Mouse (Mus musculus): Measurements from ENCODE around the gene Prkcz.
"Not testable (repeated sequence)": the region's sequence is repeated elsewhere in the genome, so short reads cannot be mapped to it uniquely, and the experiment has no call there.

Prkcz gene

GRCm38 (mm10) chr4:155357601-155358000 lies 3.6 kb downstream of the Prkcz start:
- DNase-seq: no peak

GRCm38 (mm10) chr4:155356354-155356753 lies 4.8 kb downstream of the Prkcz start:
- DNase-seq: no peak

GRCm38 (mm10) chr4:155354546-155354945 lies 6.6 kb downstream of the Prkcz start:
- DNase-seq: no peak

- DNase-seq: no peak
Observed at GRCm38 (mm10) chr4:155354035-155354434, 7.1 kb downstream of the Prkcz start.

- no peak for DNase-seq
Observed at GRCm38 (mm10) chr4:155352581-155352980, 8.6 kb downstream of the Prkcz start.

- DNase-seq: no peak
Observed at GRCm38 (mm10) chr4:155346350-155346749, 14.8 kb downstream of the Prkcz start.

GRCm38 (mm10) chr4:155345608-155345953 lies 15.6 kb downstream of the Prkcz start:
- no peak for DNase-seq

- DNase-seq: no peak
Observed at GRCm38 (mm10) chr4:155344716-155345607, 16.2 kb downstream of the Prkcz start.

- DNase-seq: no peak
Observed at GRCm38 (mm10) chr4:155344299-155344600, 16.9 kb downstream of the Prkcz start.

- DNase-seq: no peak
Observed at GRCm38 (mm10) chr4:155343415-155344298, 17.5 kb downstream of the Prkcz start.

GRCm38 (mm10) chr4:155336284-155337050 lies 24.7 kb downstream of the Prkcz start:
- no peak for DNase-seq

GRCm38 (mm10) chr4:155332253-155332652 lies 28.9 kb downstream of the Prkcz start:
- DNase-seq: no peak

GRCm38 (mm10) chr4:155328385-155328784 lies 32.8 kb downstream of the Prkcz start:
- not testable (repeated sequence) for DNase-seq

- DNase-seq: no peak
Observed at GRCm38 (mm10) chr4:155325773-155326172, 35.4 kb downstream of the Prkcz start.

- no peak for DNase-seq
Observed at GRCm38 (mm10) chr4:155324511-155324910, 36.6 kb downstream of the Prkcz start.

GRCm38 (mm10) chr4:155323081-155323795 lies 37.9 kb downstream of the Prkcz start:
- no peak for DNase-seq

GRCm38 (mm10) chr4:155320281-155321244 lies 40.6 kb downstream of the Prkcz start:
- DNase-seq: peak in 1 of 2 experiments; percentile 45

GRCm38 (mm10) chr4:155318266-155318665 lies 42.9 kb downstream of the Prkcz start:
- no peak for DNase-seq

GRCm38 (mm10) chr4:155315031-155315430 lies 46.1 kb downstream of the Prkcz start:
- DNase-seq: no peak

GRCm38 (mm10) chr4:155308679-155309078 lies 52.5 kb downstream of the Prkcz start:
- no peak for DNase-seq

GRCm38 (mm10) chr4:155308068-155308467 lies 53.1 kb downstream of the Prkcz start:
- DNase-seq: peak; percentile 32 to 65

Measured in spleen, adult 18-20 months (tissue).